Mouse (Mus musculus) cortical plate, adult 2 months (tissue): ENCODE data around the gene Cct5.

Experiments
- CTCF ChIP-seq: fragments of 200-500 bp; IDR thresholded peaks from 2 replicates; pipeline ENCODE4 v1.5.1; 2011; ENCODE audit warnings: mild to moderate bottlenecking, control low read depth, low read length; ENCODE audit not compliant: insufficient read depth; ENCODE audit errors: extremely low read depth
- POLR2A ChIP-seq: fragments of 200-500 bp; IDR thresholded peaks from 2 replicates; pipeline ENCODE4 v1.6.1; 2011; ENCODE audit warnings: mild to moderate bottlenecking, low read length, control low read depth; ENCODE audit not compliant: insufficient read depth; ENCODE audit errors: extremely low read depth

DNA sequence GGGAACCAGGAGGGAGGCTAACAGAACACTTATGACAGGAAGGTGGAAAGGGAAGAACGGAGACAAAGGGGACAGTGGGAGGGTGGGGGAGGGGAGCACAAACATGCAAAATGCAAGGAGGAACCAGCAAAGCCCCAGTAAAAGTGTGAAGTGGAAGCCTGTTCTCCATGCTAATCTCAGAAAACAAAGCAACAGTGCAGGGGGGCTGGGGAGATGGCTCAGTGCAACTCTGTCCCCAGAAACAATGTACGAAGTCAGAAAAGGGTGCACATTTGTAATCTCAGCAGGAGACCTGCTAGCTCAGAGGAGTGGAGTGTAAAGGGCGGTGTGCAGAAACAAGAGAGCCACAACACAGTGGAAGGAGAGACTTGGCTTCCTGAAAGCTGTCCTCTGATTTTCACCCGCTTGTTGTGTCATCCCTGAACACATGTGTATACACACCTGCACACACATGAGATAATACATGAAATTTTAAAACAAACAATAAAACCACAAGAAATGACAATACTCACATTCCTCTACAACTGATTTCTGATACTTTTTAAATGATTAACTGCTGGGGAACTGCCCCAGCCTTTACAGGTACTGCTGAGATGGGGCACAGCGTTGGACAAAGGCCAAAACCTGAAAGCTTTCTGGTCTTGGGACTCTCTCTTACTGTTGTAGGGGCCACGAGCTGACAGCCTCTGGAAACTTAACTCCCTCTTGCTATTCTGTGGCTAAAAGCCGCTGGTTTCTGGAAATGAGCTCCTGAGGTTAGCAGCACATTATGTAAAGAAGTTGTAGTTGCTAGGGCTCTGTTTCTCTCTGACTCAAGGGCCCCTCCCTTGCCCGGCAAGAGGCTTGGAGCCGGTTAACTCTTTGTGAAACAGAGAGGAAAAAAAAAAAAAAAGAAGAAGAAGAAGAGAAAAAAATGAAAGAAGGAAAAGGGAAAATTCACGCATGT lies 59.3 kb downstream of the Cct5 start:
- TF ChIP-seq POLR2A (no peak), CTCF (no peak)
